Mouse (Mus musculus): ENCODE measurements around the gene Fam234b. TPM values are rescaled to one million over a fixed set of nuclear protein-coding genes. Genes with fewer than 3 reads are reported as not detected.

Fam234b gene
- polyA plus RNA-seq, 1 experiment from 2014 or later: 28.7 TPM

- Histone ChIP-seq H3K27me3 (no peaks in the 10 kb centered on the region), H3K4me1 (0 out of 2 replicates have a peak, but pooled peaks cover 6% of the 10 kb centered on the region), H3K9me3 (no peaks in the 10 kb centered on the region), H3K27ac (no peak overlapping the region), H3K36me3 (no peaks in the 10 kb centered on the region), H3K4me3 (no peak overlapping the region), H3K9ac (no peak overlapping the region), H3K4me2 (replicated peaks) (no peak overlapping the region)
- WGBS: 86% methylated on average over 3 of the region's 3 CpGs
- ATAC-seq (ENCODE audit: insufficient number of reproducible peaks, insufficient read depth, low FRiP score, low TSS enrichment): no peak
Observed at GRCm38 (mm10) chr6:135165191-135165590, 32.6 kb upstream of the Fam234b start.

DNA sequence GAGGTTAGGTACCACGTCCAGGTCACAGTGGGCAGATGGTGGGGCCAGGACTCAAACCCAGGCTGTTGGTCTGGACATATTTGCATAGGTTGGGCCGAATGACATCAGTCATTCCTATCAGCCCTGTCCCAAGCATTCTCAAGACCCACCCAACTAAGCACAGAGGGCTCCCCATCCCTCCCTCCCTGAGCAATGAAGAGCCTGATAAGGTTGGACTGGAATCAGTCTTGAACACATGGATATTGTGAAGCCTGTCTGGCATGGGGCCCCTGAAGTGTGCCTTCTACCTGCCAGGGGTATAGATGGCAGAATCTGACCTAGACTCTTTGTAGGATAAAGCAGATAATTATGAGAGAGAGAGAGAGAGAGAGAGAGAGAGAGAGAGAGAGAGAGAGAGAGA, 32.1 kb upstream of the Fam234b start:
- no peak overlapping the region for H3K4me3 ChIP-seq
- no peaks in the 10 kb centered on the region for H3K36me3 ChIP-seq
- H3K9ac ChIP-seq: no peak overlapping the region
- no peak for ATAC-seq (ENCODE audit: insufficient number of reproducible peaks, insufficient read depth, low FRiP score, low TSS enrichment)
- H3K9me3 ChIP-seq: no peaks in the 10 kb centered on the region
- H3K4me1 ChIP-seq: 0 out of 2 replicates have a peak, but pooled peaks cover 6% of the 10 kb centered on the region
- H3K27ac ChIP-seq: no peak overlapping the region
- no peak overlapping the region for H3K4me2 ChIP-seq (replicated peaks)
- no peaks in the 10 kb centered on the region for H3K27me3 ChIP-seq
- WGBS: 83% methylated on average over 2 of the region's 2 CpGs

DNA sequence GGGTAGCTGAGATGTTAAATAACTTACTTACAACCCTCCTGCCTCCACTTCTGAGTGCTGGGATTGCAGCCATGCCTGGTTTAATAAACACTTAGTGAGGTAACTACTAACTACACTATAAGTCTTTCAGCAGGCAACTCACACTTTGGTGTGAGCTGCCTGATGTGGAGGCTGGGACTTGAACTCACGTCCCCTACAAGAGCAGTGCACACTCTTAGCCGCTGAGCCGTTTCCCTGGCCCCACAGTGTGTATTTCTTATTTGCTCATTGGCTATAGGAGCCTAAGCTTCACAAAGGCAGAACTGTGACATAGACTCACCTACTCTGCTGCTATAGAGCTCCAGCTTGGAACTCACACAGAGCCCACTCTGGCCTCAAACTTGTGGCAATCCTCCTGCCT, 31.5 kb upstream of the Fam234b start:
- H3K4me1 ChIP-seq: 0 out of 2 replicates have a peak, but pooled peaks cover 6% of the 10 kb centered on the region
- no peaks in the 10 kb centered on the region for H3K27me3 ChIP-seq
- no peak overlapping the region for H3K9ac ChIP-seq
- no peak overlapping the region for H3K27ac ChIP-seq
- no peak for ATAC-seq (ENCODE audit: insufficient number of reproducible peaks, insufficient read depth, low FRiP score, low TSS enrichment)
- H3K4me3 ChIP-seq: no peak overlapping the region
- H3K9me3 ChIP-seq: no peaks in the 10 kb centered on the region
- H3K36me3 ChIP-seq: no peaks in the 10 kb centered on the region
- WGBS: 92% methylated on average over 3 of the region's 3 CpGs
- no peak overlapping the region for H3K4me2 ChIP-seq (replicated peaks)

DNA sequence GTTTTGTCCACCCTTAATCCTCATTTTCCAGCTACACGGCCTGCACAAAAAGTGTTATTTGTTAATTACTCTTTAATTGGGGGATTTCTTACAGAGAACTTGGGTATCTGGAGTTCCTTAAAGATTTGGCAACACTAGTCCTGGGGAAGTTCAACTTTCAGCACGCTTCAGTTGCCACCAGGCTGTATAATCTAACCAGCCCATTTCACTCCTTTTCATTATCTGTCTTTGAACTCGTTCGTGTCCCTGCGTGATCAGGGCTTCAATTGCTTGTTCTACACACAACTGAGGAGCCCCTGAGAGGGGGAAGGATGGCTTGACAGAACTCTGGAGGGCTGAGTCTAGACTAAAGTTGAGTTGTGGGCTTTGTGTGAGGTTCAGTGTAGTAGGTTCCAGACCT, 31.1 kb upstream of the Fam234b start:
- Histone ChIP-seq H3K27ac (no peak overlapping the region), H3K9me3 (no peaks in the 10 kb centered on the region), H3K27me3 (no peaks in the 10 kb centered on the region), H3K4me3 (no peak overlapping the region), H3K36me3 (no peaks in the 10 kb centered on the region), H3K4me1 (0 out of 2 replicates have a peak, but pooled peaks cover 6% of the 10 kb centered on the region), H3K4me2 (replicated peaks) (no peak overlapping the region), H3K9ac (no peak overlapping the region)
- no peak for ATAC-seq (ENCODE audit: insufficient number of reproducible peaks, insufficient read depth, low FRiP score, low TSS enrichment)
- WGBS: 63% methylated on average over 5 of the region's 5 CpGs

DNA sequence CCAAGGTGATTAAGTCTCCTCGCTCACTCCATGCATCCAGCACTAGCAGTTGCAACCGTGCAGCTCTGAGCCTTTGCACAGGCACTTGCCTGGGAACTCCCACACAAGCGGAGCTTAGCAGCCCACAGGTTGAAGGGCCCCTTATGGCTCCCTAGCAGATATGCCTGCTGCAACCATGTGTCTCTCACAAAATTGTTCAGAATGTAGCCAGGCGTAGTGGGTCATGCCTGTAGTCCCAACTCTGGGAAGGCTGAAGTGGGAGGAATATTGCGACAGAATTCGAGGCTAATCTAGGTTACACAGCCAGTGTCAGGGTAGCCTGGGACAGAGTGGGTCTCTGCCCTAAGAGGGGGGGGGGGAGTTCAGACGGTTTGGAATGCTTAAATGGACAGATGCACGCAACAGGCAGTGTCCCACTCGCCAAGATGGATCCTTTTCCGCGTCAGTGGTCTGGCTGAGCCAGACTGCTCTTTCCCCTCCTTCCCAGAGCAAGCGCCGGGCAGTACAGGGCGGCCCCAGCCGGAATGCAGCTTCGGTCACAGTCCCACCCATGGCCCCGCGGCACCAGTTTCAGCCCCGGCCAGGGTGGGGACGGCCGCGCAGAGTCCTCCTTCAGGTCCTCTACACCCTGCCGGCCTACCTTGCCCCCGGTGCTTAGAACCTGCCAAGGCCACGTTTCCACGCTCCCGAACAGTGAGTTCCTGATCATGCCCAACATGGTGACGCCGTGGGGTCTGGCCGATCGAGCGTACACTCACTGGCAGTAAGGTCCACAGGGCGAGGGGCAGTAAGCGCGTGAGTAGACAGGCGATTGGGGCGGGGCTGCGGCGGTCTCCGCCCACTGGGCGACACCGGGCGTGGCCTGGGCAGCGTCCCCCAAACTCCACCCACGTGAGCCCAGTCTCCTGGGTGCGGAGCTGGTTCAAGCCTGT, 30.1 kb upstream of the Fam234b start:
- WGBS: 4% methylated on average over 46 of the region's 46 CpGs
- peak overlapping the region; percentile 93 for H3K4me2 ChIP-seq (replicated peaks)
- no peaks in the 10 kb centered on the region for H3K36me3 ChIP-seq
- H3K27me3 ChIP-seq: no peaks in the 10 kb centered on the region
- ATAC-seq (ENCODE audit: insufficient number of reproducible peaks, insufficient read depth, low FRiP score, low TSS enrichment): peak; percentile 90
- H3K27ac ChIP-seq: no peak overlapping the region
- no peaks in the 10 kb centered on the region for H3K9me3 ChIP-seq
- H3K4me1 ChIP-seq: 0 out of 2 replicates have a peak, but pooled peaks cover 6% of the 10 kb centered on the region
- peak overlapping the region; percentile 59 for H3K4me3 ChIP-seq
- H3K9ac ChIP-seq: peak overlapping the region; percentile 64

- Histone ChIP-seq H3K4me3 (peak overlapping the region; percentile 59), H3K27me3 (no peaks in the 10 kb centered on the region), H3K9ac (peak overlapping the region; percentile 64), H3K4me2 (replicated peaks) (peak overlapping the region; percentile 93), H3K36me3 (no peaks in the 10 kb centered on the region), H3K9me3 (no peaks in the 10 kb centered on the region), H3K4me1 (0 out of 2 replicates have a peak, but pooled peaks cover 4% of the 10 kb centered on the region), H3K27ac (no peak overlapping the region)
- WGBS: 74% methylated on average over 6 of the region's 6 CpGs
- ATAC-seq (ENCODE audit: insufficient number of reproducible peaks, insufficient read depth, low FRiP score, low TSS enrichment): no peak
Observed at GRCm38 (mm10) chr6:135168471-135168870, 29.3 kb upstream of the Fam234b start.

DNA sequence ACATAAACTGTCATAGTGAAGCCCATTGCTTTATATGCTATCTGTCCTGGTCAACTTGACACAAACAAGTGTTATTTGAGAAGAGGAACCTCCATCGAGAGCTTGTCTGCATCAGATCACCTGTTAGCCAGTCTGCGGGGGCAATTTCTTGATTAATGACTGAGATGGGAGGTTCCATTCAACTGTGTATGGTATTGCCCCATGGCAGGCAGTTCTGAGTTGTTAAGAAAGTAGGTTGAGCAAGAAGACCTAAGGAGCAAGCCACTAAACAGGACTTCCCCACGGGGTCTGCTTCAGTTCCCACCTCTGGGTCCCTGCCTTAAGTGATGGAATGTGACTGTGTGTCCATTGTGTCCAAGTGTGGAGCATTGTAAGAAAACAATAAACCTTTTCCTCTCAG, 28.5 kb upstream of the Fam234b start:
- Histone ChIP-seq H3K4me3 (no peak overlapping the region), H3K4me1 (0 out of 2 replicates have a peak, but pooled peaks cover 4% of the 10 kb centered on the region), H3K27me3 (no peaks in the 10 kb centered on the region), H3K27ac (no peak overlapping the region), H3K9me3 (no peaks in the 10 kb centered on the region), H3K9ac (no peak overlapping the region), H3K36me3 (no peaks in the 10 kb centered on the region), H3K4me2 (replicated peaks) (no peak overlapping the region)
- ATAC-seq (ENCODE audit: insufficient number of reproducible peaks, insufficient read depth, low FRiP score, low TSS enrichment): no peak
- 89% methylated on average over 3 of the region's 3 CpGs for WGBS

GRCm38 (mm10) chr6:135171736-135172135, 26.0 kb upstream of the Fam234b start:
- no peak overlapping the region for H3K27ac ChIP-seq
- no peak for ATAC-seq (ENCODE audit: insufficient number of reproducible peaks, insufficient read depth, low FRiP score, low TSS enrichment)
- 0 out of 2 replicates have a peak, but pooled peaks cover 4% of the 10 kb centered on the region for H3K4me1 ChIP-seq
- no peak overlapping the region for H3K4me3 ChIP-seq
- no peaks in the 10 kb centered on the region for H3K36me3 ChIP-seq
- no peak overlapping the region for H3K9ac ChIP-seq
- 60% methylated on average over 14 of the region's 14 CpGs for WGBS
- H3K27me3 ChIP-seq: no peaks in the 10 kb centered on the region
- no peak overlapping the region for H3K4me2 ChIP-seq (replicated peaks)
- no peaks in the 10 kb centered on the region for H3K9me3 ChIP-seq

DNA sequence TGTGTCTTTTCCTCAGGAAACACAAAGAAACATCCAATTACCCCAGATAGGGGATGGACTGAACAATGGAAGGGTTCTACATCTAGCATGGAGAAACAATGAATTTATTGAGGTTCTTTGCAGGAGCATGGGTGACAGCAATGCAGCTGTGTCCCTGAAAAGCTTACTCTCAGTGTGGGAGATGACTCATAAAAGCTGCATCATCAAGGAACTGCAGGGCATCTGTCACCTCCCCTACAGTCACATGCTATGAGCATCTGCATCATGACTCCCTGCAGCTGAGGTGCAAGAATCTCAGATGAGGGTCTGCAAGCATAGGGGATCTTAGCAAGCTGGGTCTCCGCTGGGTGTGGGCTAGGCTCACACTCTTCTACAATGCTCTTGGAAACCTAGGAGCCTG, 22.8 kb upstream of the Fam234b start:
- no peak overlapping the region for H3K27ac ChIP-seq
- no peaks in the 10 kb centered on the region for H3K9me3 ChIP-seq
- no peaks in the 10 kb centered on the region for H3K4me1 ChIP-seq
- ATAC-seq (ENCODE audit: insufficient number of reproducible peaks, insufficient read depth, low FRiP score, low TSS enrichment): no peak
- no peak overlapping the region for H3K4me2 ChIP-seq (replicated peaks)
- H3K27me3 ChIP-seq: no peaks in the 10 kb centered on the region
- 95% methylated on average over 1 of the region's 1 CpGs for WGBS
- no peaks in the 10 kb centered on the region for H3K36me3 ChIP-seq
- no peak overlapping the region for H3K9ac ChIP-seq
- H3K4me3 ChIP-seq: no peak overlapping the region

DNA sequence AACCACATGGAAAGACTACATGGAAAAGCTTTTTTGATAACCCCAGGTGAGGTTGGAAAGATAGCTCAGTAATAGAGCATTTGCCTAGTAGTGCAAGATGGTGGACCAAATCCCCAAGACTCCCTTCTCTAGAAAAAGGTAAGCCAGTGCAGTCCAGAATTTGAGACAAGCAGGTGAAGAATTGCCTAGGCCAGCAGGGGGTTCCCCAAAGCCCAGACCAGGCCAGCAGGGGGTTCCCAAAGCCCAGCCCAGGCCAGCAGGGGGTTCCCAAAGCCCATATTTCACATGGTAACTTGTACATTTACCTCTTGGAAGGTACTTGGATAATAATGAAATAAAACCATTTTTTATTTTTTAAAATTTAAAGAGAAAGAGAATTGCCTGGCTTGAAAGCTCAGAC, 20.5 kb upstream of the Fam234b start:
- Histone ChIP-seq H3K27me3 (no peaks in the 10 kb centered on the region), H3K4me1 (no peaks in the 10 kb centered on the region), H3K27ac (no peak overlapping the region), H3K4me2 (replicated peaks) (no peak overlapping the region), H3K9me3 (no peaks in the 10 kb centered on the region), H3K4me3 (no peak overlapping the region), H3K9ac (no peak overlapping the region), H3K36me3 (no peaks in the 10 kb centered on the region)
- ATAC-seq (ENCODE audit: insufficient number of reproducible peaks, insufficient read depth, low FRiP score, low TSS enrichment): no peak

DNA sequence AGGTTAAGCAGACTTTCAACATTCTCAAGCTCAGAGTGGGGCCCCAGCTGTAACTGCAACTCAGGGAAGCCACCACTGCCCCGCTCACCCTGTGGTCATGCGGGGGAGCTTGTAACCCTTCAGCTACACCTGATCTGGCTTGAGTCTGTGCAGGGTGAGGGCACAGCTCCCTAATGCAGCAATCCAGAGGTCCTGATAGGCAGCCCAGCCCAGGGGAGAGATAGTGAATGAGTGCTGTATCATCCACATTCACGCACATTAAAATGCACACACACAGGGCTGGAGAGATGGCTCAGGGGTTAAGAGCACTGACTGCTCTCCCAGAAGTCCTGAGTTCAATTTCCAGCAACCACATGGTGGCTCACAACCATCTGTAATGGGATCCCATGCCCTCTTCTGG, 19.2 kb upstream of the Fam234b start:
- ATAC-seq (ENCODE audit: insufficient number of reproducible peaks, insufficient read depth, low FRiP score, low TSS enrichment): no peak
- no peaks in the 10 kb centered on the region for H3K36me3 ChIP-seq
- no peaks in the 10 kb centered on the region for H3K4me1 ChIP-seq
- no peak overlapping the region for H3K4me3 ChIP-seq
- 37% methylated on average over 3 of the region's 3 CpGs for WGBS
- no peak overlapping the region for H3K27ac ChIP-seq
- no peaks in the 10 kb centered on the region for H3K27me3 ChIP-seq
- H3K9ac ChIP-seq: no peak overlapping the region
- no peak overlapping the region for H3K4me2 ChIP-seq (replicated peaks)
- no peaks in the 10 kb centered on the region for H3K9me3 ChIP-seq

DNA sequence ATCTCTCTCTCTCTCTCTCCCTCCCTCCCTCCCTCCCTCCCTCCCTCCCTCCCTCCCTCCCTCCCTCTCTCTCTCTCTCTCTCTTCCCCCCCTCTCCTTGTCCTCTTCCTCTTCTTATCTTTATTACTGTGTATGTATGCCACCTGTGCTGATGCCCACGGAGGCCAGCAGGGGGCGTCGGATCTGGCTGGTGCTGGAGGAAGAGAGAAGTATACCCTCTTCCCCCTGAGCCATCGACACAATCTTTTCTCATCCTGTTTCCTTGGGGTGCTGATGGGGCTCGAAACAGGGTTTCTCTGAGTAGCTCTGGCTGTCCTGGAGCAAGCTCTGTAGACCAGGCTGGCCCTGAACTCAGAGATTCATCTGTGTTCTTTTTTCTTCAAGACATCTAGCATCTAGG, 14.9 kb upstream of the Fam234b start:
- H3K9me3 ChIP-seq: no peaks in the 10 kb centered on the region

More for the DNA sequence above, 14.9 kb upstream of the Fam234b start:
- H3K4me1 ChIP-seq: no peaks in the 10 kb centered on the region
- no peak overlapping the region for H3K9ac ChIP-seq
- H3K27ac ChIP-seq: no peak overlapping the region
- ATAC-seq (ENCODE audit: insufficient number of reproducible peaks, insufficient read depth, low FRiP score, low TSS enrichment): no peak
- WGBS: 54% methylated on average over 5 of the region's 5 CpGs
- H3K4me3 ChIP-seq: no peak overlapping the region
- no peak overlapping the region for H3K4me2 ChIP-seq (replicated peaks)
- no peaks in the 10 kb centered on the region for H3K27me3 ChIP-seq
- no peaks in the 10 kb centered on the region for H3K36me3 ChIP-seq
